Mouse (Mus musculus): ENCODE data around the gene Chfr.

DNA sequence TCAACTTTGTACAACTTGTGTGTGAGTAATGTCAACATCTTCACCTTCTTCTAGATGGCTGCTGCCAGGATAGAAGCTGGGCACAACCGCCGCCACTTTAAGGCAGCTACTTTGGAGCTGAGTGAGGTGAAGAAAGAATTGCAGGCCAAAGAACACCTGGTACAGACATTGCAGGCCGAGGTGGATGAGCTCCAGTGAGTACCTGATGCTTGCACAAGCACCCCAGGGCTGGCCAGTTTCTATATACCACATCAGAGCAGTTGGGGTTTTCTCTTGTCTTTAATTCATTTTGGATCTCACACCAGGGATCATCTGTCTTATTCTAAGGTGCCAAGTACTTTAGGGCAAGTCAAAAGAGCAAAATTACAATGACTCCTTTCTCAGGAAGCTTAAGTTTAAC is 81.1 kb downstream of the Chfr start:
- TF ChIP-seq CTCF (IDR thresholded peaks at IDR 0.05; ENCODE audit: low read depth) (no peak), EP300 (IDR thresholded peaks at IDR 0.05; ENCODE audit: low read depth) (no peak)
